Mouse (Mus musculus) adrenal gland, postnatal 4 days (tissue): ENCODE measurements at regions not wholly inside any gene's neighbourhood (a gene's known extent, or its start where the extent isn't known, plus 50 kb on each side); places are given as distances from the start of the nearest gene placed in this dataset.

Experiments used
- DNase-seq, 2 experiments: peaks; one replicate each; pipeline ENCODE4 v3.0.0; 2021 to 2022; ENCODE audit warnings: low spot score in 2 of 2, mixed read lengths in 2 of 2

DNA sequence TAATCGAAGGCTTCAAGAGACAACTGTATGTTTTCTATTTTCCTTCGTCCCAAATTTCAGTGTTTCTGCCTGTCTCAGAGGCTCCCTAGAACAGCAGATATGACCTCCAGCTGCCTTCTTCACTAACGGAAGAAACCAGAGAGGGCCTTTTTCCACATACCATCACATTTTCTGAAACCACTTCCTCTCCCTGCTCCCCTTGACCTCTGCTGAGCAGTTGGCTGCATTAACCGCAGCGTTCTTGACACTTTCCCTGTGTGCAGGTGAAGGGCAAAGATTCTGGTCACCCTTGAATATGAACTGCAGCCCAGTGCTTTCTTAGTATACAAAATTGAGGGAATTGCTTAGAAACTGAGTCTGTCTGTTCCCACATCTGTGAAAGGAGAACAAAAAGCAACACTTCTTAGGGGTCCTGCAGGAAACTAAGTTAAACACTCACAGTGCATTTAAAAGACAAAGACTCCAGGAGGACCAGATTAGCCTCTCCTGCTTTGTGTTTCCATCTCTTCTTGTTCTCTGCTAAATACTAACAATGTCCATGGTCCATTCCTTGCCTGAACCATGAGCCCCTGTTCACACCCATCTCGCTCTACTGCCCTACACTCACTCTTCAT lies 98.4 kb downstream of the Akap11 start:
- DNase-seq: no peak

DNA sequence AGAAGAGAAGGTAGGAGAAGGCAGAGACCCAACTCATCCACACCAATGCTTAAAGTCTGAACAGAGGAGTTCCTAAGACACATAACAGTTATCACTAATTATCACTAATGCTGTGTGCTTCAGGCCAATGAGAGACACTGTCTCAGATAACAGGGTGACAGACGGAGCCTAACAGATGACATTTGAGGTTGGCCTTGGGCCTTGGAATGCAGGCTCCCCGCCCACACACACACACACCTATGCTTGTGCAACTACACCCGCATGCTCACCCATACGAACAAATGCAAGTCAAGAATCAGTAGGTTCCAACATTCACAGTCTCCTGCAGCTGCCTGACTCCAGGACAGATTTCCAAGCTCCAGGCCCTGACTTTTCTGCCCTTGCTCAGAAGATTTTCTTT lies 100.0 kb downstream of the Akap11 start:
- no peak for DNase-seq

DNA sequence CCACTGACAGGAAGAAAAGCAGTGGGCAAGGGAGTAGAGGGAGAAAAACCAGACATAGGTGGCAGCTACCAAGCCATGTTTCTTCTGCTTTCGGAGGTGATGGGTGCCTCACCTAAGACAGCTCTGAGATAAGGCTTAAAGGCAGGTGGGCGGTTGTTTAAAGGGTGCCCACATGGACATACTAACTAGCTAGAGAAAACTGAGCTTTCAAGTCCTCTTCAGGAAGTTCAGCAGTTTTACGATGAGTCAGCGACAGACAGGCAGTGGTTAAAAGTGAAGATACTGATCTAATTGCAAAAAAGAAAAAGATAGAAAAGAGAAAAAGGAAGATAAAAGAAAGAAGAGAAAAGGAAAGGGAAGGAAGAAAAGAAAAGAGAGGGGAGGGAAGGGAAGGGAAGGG lies 100.6 kb downstream of the Akap11 start:
- no peak for DNase-seq

DNA sequence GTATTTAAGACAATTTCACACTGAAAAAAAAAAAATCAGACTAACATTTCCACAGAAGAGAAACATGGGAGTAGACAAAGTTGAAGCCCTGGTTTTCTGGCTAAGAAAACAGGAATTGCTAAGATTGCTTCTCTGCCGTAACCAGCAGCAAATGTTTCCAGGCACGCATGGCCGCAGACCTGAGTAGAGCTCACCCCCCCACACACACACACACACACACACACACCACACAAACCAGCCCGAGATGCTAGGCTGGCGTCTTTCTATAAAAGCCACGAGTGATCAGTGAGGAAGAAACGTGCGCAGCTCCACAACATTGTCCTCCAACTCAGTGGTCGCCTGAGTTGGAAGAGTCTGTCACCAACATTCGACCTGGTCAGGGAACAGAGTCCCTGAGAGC lies 101.0 kb downstream of the Akap11 start:
- no peak for DNase-seq

DNA sequence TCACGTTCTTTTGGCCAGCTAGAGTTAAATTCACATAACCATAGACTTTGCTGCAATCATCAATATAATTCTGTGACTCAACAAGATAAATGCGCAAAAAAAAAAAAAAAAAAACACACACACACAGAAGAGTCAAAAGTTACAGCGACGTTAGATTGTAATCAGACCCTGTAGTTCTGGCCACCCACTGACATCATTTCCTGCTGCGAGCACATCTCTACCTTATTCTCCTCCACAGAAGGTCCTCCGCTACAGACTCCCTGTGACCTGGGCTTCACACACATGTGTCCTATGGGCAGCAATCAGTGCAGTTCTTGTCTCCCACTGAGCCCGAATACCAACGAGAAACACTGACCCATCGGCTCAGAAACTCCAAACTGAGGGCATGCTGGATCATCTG lies 101.9 kb downstream of the Akap11 start:
- DNase-seq: no peak

DNA sequence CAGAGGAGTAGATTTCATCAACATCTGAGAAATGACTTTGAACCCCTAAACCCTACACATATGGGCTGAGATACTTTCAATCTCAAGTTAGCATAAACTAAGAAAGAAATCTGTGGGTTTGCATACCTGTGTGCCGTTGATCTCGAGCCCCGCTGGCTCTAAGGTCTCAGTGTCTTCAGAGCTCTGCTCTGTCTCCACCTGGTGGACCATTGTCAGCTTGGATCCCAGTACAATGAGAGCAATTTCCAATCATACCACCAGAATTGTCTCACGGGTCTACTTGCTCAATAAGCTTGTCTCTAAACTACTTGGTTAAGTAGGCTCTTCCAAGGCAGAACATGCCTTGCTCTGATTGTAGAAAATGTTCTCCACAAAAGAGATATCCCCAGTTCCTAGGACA lies 102.5 kb downstream of the Akap11 start:
- no peak for DNase-seq

DNA sequence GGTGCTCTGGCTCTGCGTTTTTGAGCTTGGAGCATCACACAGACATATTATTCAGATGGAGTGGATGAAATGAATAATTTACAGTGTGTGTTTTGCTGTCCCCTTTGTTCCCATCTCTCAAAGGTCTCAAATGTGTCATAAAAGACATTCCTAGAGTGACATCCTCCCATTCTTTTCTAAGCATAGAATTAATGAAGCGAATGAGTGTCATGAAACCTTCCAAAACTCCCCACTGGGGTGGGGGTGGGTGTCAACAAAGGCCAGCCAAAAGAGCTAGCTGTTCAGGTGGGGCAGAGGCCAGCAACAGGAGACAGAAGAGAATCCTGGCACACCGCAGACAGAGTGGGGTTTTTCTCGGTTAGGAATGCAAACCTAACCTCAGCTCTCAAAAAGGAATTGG lies 104.1 kb downstream of the Akap11 start:
- DNase-seq: no peak

DNA sequence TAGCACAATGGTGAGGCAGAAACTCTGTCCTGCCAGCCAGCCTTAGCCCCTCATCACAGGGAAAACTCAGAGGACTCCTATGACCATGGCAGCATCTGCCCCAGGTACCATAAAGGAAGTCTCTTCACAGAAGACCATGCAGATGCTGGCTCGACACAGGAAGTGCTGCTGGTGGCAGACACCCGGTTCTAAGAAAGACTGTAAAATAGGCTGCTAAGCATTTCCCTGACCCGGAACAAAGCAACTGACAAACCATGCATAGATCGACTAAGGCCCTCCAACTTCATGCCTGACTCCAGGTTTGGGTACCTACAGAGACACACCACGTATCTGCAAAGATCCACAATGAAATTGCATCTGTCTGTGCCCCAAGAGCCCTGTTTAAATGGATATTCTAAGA lies 104.7 kb downstream of the Akap11 start:
- no peak for DNase-seq

DNA sequence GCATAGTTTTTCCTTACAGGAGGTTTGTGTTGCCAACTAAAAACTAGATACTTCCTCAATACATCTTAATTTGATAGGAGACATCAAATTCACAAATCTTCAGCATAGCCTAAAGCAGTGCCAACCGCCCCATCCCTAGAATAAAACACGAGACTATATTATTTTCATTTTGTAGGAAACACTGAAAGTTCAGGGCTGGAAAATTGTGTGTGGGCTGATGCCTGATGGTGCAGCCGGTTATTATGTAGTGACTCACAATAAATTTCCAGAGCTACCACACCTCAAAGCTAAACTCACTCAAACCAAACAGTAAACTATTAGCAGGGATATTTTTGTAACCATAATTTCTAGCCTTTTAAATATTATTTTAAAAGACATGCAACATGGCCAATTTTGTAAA lies 105.2 kb downstream of the Akap11 start:
- no peak for DNase-seq

DNA sequence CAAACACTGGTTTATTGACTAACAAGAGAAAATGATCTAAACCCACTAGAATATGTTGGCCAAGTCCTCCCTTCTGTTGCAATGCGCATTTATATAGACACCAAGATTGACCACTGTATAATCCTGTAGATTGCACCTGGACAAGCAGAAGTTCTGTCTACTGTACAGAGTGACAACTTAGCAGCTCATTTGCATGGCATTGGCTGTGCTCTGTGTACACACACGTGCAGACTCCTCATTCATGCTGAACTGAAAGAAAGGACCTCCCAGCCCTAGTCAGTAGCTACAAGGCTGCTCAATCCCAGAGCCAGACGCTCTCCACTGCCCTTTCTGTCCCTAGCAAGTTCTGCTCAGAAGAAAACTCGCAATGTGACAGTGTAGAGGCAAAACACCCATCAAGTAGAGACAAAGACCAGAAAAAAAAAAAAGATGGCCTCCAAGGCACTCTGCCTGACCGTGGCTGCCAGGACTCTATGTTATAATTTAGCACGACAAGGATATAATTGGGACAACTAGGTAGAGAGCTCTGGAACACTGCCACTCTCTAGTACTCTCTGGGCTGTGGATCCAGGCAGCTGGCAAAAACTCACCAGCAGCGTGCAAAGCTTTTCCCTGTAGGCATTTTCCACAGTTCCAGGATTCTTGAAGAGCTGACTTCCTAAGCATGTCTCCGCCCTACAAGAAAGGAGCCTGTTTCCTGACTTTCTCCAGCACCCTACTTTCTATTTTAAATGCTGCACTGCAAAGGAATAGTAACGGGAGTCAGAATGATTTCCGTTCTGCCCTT lies 108.2 kb downstream of the Akap11 start:
- DNase-seq: no peak

DNA sequence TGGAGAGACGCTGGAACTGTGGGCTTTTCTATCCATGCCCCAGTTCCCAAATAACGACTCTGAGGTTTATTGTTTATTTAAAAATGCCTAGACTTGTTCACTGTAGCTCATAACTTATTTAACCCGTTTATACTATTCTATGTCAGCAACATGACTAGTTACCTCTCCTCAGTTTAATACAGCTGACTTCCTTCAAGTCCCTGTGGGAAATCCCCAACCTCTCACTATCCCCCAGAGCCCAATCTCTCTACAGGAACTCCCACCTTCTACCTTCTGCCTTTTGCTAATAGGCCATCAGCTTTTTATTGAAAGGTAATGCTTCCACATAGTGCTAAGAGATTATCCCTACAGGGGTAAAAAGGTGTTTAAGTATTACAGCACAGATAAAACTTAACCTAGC lies 109.5 kb downstream of the Akap11 start:
- no peak for DNase-seq

DNA sequence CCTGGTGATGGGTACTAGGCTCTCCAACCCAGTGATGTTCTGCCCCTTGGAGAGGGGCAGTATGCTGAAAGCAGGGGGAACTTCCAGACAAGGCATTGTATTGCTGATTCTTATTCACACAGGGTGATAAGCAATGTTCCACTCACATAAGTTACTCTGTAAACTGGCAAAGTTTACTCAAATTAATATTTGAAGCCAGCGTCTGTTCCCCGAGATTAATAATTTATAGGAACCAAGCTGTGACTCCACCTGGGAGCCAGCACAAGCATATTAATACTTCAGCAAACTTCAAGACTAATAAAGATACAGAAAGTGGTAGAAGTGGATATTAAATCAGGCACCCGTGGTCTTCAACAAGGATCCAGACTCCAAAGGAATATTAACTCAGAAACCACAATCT lies 114.0 kb downstream of the Akap11 start:
- no peak for DNase-seq

DNA sequence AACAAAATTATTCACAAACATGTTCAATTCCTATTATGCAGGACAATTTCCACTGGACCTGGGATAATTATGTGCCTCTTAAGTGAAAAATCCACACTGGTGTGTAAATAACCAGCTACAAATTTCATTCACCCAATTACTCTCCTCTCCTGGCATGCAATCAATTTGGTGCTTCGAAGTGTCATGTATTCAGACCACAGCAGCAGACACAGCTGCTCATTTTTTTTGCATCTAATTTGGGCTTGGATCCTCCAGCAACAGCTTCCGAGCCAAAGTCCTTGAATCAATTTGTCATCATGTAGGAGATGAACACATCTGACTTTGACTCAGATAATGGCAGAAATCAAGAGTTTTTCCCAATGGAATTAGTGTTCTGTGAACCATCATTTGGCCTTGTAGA lies 113.1 kb upstream of the Tnfsf11 start:
- DNase-seq: no peak

DNA sequence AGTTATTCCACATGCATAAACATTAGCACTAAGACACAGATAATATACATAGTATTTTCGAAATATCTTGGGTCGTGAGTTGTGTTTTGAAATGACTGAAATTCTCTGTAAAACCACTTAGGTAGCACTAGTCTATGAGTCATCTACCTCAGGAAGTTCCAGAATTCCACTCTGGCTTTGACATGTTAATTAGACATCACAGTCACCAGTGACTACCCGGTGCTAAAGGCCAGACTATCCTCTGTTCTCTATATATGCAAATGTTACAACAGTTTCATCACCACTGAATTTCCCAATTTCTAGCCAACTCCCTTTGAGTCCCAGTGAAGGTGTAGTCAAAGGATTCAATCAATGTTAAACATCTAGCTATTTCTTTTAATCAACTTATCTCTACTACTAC lies 112.3 kb upstream of the Tnfsf11 start:
- no peak for DNase-seq

DNA sequence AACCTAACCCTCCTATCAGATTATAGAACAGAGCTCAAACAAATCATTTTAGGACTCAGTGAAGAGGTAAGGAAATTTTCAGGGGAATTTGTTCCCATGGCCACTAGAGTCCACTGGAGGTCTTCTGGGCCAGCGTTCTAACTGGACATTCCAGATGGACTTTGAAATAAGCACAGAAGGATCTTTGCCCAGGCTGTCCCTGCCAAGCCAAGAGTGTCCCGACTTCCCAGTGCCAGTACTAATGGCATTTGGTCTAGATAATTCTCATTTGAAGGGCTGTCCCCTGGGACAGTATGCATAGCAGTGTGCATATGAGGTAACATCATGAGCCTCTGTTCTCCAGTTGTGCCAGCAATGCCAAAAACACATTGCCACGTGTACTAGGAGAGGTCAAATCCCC lies 97.7 kb upstream of the Tnfsf11 start:
- no peak for DNase-seq

DNA sequence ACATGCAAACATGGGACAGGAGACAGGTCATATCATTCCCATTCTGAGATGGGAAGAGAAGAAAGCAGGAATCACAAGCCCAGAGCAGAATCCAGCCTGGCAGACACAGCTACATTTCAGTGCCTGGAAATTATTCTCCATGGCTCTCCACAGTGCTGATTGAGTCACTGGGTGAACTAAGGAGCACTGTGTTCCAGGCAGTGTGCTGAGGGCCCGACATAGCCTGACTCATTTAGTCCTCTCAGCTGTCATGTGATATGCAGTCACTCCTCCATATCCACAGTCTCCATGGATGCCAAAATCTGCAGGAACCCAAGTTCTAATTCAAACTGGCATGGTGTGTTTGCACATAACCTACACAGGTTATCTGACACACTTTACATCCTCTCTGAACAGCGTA lies 90.1 kb upstream of the Tnfsf11 start:
- no peak for DNase-seq

DNA sequence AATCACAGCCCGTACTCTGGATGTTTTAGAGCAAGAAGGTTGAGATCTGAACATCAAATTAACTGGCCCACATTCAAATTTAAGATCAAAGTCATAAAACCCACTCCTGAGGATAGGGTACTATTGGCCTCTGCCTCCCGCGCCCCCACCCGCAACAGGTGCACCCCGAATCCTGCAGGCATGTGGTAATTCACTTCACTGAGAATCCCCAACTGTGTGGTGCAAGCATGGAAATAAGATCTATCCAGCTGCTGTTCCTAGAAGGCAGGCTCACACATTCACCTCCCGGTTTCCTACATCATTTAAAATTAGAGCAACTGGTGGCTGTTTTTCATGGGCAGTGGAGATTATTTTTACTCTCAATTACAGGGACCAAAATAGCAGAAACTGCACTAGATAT lies 87.8 kb upstream of the Tnfsf11 start:
- no peak for DNase-seq

DNA sequence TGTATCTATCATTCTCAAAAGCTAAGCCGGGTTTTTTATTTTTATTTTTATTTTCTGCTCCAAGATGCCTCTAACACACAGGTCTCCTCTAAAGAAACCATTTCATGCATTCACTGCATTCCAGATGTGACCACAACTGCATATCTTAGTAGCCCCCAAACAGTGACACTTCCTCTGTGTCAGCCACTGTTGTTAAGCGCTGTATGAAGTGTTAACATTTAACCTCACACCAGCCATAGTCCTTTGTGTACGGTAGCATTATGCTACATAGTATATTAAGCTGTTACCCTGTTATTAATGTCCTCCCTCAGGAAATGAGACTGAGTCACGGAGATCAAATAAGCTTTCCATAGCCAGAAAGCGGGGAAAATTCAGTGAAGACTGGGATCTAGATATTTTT lies 79.2 kb upstream of the Tnfsf11 start:
- DNase-seq: no peak

DNA sequence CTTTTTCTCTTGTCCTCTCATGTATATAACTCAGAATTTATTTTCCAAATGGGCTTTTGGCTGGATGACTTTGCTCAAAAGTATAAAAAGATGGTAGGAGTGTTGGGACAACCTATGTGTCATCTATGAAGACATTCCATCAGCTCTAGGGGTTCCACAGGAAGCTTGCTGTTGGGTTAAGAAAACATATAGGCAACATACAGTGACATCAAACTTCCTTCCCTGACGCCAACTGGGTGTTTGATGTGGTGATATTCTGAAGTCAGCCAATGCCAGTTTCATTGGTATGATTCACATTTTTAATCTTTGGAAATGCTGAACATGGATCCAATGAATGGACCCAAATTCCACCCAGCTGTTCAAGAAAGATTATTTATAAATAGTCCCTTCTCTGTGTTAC lies 76.5 kb upstream of the Tnfsf11 start:
- DNase-seq: no peak

DNA sequence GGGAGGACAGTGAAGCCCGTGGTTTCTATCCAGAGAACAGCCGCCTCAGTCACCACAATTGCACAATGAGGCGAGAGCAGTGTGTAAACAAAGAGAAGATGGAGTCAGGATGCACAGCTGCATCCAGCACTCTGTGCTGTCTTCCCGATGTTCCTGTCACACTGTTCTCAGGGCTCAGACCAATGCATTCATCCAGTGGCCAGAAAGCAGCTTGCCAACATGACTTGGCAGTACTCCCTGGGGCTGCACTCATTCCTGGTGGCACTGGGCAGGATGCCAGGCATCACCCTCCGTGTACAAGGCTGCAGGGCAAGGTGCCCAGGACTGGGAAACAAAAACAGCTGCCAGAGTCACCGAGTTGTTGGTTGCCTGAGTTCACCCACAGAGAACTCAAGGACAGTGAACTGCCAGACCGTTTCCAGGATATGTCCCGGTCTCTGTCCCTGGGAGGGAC lies 75.4 kb upstream of the Tnfsf11 start:
- peak; percentile 62 to 84 for DNase-seq

DNA sequence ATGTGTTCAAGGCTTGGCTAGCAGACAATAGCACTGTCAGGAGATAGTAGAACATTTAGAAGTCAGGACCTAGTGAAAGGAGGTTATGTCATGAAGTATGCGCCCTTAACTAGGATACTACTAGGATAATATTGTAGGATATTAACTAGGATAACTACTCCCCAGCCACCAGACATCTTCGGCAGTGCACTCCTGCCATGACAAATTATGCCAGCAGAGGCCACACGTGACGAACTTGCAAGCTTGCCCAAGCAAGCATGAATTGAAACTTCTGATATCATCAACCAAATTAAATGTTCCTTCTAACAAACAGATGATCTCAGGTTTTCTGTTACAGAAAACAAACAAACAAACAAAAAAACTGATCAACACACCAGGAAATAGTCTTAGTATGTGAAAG lies 72.2 kb upstream of the Tnfsf11 start:
- no peak for DNase-seq

DNA sequence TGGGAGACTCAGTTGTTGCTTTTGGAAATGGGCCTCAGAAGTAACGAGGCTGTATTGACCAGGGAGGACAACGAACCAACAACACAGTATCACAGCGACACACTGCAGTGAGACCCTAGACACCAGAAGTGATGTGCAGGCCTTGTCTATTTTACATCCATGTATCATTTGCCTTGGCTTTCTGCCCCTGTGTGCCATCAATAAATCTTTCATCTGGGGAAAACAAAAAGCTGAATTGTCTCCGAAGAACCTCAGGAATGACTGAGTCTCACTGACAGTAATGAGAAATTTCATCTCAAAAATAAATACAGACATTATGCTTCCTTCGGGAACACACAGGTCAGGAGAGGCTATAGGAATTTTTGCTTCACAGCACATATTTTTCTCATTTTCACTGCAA lies 68.7 kb upstream of the Tnfsf11 start:
- DNase-seq: no peak
